Mouse (Mus musculus) neural tube, postnatal 0 days (tissue): Measurements from ENCODE around the gene Fibp. TPM values are rescaled to one million over a fixed set of nuclear protein-coding genes. Genes with fewer than 3 reads are reported as not detected.

ENCODE experiments used
- polyA plus RNA-seq: library from polyadenylated mRNA; unstranded; fragments of >200 nt; fragmentation: Nextera tagmentation; extraction: Ambion mirVana; gene quantifications from 2 replicates; pipeline ENCODE4 v1.2.1, GENCODE M21; 2015

The Fibp gene
- polyA plus RNA-seq = 161 and 163 TPM in 2 replicates

DNA sequence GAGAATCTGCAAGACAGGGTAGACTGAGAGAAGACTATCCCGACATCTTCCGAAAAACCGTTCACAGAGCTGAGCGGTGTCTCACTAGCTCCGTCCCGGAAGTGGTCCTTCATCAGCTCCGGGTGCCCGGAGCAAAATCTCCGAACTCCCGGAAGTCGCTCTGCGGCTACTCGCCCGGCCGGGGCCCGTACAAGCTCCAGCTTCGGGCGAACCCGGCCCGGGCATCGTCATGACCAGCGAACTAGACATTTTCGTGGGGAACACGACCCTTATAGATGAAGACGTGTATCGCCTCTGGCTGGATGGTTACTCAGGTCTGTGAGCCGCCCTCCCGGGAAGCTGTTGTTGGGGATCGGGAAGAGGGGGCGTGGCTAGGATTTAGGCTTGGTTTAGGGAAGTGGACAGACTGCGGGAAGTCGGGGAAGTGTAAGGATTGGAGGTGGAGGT, at the start of gene Fibp:
TSS of gene Fibp (plus strand) at position 151 of the 447 bp plus-strand sequence.

GRCm38 (mm10) chr19:5424782-5425741, 35.4 kb upstream of the Fibp start, which contains the start of the genes Drap1 and AI837181:
Drap1 (minus strand) TSS chr19:5424979.
AI837181 (plus strand) TSS chr19:5425144.

DNA sequence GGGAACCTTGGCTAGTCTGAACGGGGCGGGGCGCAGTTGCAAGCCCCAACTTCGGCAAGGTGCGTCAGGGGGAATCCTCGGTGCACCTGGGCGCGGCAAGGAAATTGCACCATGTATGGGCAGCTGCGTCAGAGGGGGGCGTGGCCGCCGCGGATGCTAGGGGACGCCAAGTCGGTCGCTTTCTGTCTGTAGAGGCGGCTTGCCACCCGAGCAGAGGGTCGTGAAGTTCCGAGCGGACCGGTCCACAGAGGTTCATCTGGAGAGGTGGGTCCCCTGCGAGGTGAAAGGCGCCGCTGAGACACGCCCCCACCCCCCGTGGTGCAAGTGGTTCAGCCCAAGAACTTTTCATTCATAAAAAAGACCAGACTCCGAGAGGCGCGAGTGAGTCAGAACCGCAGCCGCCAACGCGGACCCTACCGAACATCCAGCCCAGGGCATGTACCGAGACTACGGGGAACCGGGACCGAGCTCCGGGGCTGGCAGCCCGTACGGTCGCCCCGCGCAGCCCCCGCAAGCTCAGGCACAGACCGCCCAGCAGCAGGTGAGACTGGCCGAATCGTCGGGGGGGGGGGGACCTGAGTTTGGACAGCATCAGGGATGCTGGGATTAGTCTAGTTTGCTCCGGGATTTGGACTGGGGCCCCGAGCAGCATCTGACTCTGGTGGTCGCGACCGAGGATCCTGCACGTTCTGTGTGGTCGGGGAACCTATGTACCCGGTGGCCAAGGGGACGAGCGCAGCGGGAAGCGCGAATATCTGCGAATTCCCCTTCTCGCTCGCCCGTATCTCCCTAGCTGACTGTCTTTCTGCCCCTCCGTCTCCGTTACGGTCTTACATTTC, 12.7 kb upstream of the Fibp start, which contains the start of gene Fosl1:
TSS of gene Fosl1 (plus strand) at position 33 of the 839 bp plus-strand sequence.

GRCm38 (mm10) chr19:5457746-5458442, 2.5 kb upstream of the Fibp start, which contains the start of gene Ccdc85b:
Ccdc85b (minus strand) TSS chr19:5457894.

DNA sequence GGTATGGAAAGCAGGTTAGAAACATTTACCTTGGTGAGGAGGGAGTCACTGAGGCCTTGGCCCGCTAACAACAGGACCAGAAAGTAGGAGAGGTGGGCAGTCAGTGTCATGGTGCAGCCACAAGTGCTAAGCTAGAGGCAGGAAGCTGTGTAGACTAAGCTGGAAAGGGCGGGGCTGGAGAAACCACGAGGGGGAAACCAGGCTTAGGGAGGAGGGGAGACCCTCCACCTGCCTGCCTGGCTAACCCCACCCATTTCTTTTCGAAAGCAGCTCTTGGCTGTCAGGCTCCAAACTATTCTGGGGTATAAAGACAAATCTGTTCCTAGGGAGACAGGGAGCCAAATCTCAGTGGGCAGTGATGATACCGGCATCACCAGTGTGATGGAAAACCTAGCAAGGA, 8.0 kb downstream of the Fibp start, which contains the start of gene Ctsw:
TSS of gene Ctsw (minus strand) at position 134 of the 400 bp plus-strand sequence.

GRCm38 (mm10) chr19:5473720-5474119, 13.3 kb downstream of the Fibp start, which contains the start of gene Efemp2:
Efemp2 (plus strand) TSS chr19:5473954.

GRCm38 (mm10) chr19:5487768-5488550, 27.5 kb downstream of the Fibp start, which contains the start of gene Mus81:
Mus81 (minus strand) TSS chr19:5488402.

DNA sequence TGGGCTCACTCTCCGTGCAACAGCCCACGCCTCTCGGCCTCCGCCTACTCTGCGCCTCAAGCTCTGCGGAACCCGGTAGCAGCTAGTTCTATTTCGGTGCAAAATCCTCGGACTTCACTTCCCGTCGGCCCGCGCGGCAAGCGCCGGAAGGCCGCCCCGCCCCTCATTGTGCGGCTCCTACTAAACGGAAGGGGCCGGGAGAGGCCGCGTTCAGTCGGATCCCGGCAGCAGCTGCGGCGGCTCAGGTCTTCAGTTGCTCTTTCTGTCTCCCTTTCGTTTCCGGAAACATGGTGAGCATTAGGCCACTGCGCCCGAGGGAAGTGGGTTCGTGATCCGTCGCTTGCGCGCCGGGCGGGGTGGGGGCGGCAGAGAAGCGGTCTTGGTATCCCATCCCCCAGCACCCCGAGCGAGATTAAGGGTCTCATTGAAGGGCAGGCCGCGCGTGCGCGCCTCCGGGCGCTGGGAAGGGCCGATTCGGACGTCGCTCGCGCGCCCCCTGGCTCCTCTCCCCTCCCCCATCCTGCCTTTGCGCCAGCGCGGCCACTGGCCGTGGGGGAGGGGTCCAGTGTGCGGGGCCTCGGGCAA, 30.0 kb downstream of the Fibp start, which contains the start of gene Cfl1:
TSS of gene Cfl1 (plus strand) at position 143 of the 585 bp plus-strand sequence.

DNA sequence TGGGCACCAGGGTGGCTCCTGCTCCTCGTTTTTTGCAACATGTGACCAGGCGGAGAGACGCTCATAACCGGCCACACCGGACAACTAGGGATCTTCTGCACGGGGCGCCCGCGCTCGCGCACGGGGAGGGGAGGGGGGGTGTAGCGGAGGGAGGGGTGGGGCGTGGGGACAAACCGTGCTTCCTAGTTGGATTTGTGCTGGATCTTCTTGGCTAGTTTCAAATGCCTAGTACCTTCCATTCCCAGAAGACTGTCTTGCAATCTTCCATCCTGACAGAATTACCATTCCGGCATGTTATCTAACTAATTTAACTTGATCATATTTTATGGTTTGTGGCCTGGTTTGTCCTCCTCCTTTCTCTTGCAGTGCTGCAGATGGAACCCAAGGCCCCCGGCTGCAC, 43.3 kb downstream of the Fibp start, which contains the start of gene 1700020D05Rik:
TSS of gene 1700020D05Rik (minus strand) at position 101 of the 400 bp plus-strand sequence.

DNA sequence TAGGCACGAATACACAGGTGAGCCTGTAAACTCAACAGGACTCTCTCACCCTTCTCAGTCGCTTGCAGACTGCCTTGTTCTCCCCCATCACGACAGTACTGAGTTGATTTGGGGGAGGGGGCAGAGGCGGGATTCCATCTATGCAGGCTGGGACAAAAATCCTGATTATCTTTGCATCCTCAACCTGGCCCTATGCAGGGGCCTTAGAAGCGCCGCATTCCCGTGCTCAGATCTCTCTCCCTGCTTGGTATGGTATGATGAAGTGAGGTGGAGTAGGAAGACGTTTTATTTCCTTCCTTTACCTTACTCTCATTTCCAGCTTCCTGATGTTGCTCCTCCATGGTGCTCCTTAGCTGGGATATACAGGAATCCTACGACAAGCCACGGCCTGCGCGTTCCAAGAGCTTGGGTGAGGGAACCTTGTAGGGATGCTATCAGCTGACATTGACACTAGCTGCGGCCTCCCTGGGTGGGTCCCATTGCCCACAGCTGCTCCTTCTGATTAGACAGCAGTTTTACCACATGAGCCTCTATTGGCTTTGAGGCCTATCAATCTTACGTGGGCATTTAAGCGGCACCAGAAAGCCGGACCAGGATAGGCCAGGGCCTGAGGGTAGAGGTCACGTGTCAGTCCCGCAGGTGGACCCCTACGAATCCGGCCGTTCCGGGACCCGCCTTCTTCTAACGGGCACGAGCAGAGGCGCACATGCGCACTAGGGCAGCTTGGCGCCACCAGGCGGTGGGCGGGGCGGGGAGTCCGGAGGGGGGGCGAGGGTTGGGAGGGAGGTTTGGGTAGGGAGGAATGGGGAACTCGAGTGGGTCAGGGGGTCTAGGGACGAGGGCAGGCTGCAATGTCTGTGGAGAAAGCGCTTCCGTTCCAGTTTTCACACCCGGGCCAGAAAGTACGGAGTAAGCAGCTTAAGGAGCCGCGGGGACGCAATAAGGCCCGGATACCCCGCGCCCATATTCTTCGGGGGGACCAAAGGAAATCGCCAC, 49.9 kb downstream of the Fibp start, which contains the start of gene Snx32:
TSS of gene Snx32 (minus strand) at position 508 of the 996 bp plus-strand sequence.

Other genes with a start within 250 kb of the Fibp start
- 39.0 and 46.4 TPM in 2 replicates for gene Pacs1, start 187.5 kb upstream of the Fibp start, polyA plus RNA-seq
- gene Sf3b2, start 165.2 kb upstream of the Fibp start, polyA plus RNA-seq = 285 and 310 TPM in 2 replicates
- gene Gal3st3, start 162.3 kb upstream of the Fibp start, polyA plus RNA-seq = 27.2 and 33.5 TPM in 2 replicates
- gene Catsper1, start 124.9 kb upstream of the Fibp start, polyA plus RNA-seq = not detected in 2 replicates
- gene Cst6, start 111.0 kb upstream of the Fibp start, polyA plus RNA-seq = 13.4 and 14.4 TPM in 2 replicates
- gene Eif1ad, start 93.9 kb upstream of the Fibp start, polyA plus RNA-seq = 38.0 and 39.8 TPM in 2 replicates
- gene Banf1, start 93.4 kb upstream of the Fibp start, polyA plus RNA-seq = 289 and 303 TPM in 2 replicates
- 51.9 and 57.3 TPM in 2 replicates for gene Sart1, start 71.9 kb upstream of the Fibp start, polyA plus RNA-seq
- not detected in 2 replicates for gene Tsga10ip, start 58.1 kb upstream of the Fibp start, polyA plus RNA-seq
- gene Drap1, start 35.6 kb upstream of the Fibp start, polyA plus RNA-seq = 343 and 347 TPM in 2 replicates
- gene AI837181, start 35.5 kb upstream of the Fibp start, polyA plus RNA-seq = 89.6 and 104 TPM in 2 replicates
- gene Fosl1, start 13.1 kb upstream of the Fibp start, polyA plus RNA-seq = not detected in 2 replicates
- 21.3 and 22.9 TPM in 2 replicates for gene Ccdc85b, start 2.7 kb upstream of the Fibp start, polyA plus RNA-seq
- gene Ctsw, start 7.9 kb downstream of the Fibp start, polyA plus RNA-seq = 1.4 and 2.2 TPM in 2 replicates
- gene Efemp2, start 13.3 kb downstream of the Fibp start, polyA plus RNA-seq = 44.4 and 50.1 TPM in 2 replicates
- gene Mus81, start 27.8 kb downstream of the Fibp start, polyA plus RNA-seq = 33.8 and 43.8 TPM in 2 replicates
- 2,893 and 3,202 TPM in 2 replicates for gene Cfl1, start 29.8 kb downstream of the Fibp start, polyA plus RNA-seq
- not detected in 2 replicates for gene 1700020D05Rik, start 43.2 kb downstream of the Fibp start, polyA plus RNA-seq
- 74.9 and 90.0 TPM in 2 replicates for gene Snx32, start 49.9 kb downstream of the Fibp start, polyA plus RNA-seq
- gene Ovol1, start 100.0 kb downstream of the Fibp start, polyA plus RNA-seq = 0.25 TPM in 1 of 2 replicates, not detected in the other
- 3.7 and 3.8 TPM in 2 replicates for gene Ap5b1, start 107.4 kb downstream of the Fibp start, polyA plus RNA-seq
- 67.3 and 75.0 TPM in 2 replicates for gene Rnaseh2c, start 141.3 kb downstream of the Fibp start, polyA plus RNA-seq
- 61.9 and 70.5 TPM in 2 replicates for gene Kat5, start 149.6 kb downstream of the Fibp start, polyA plus RNA-seq
- 27.0 and 30.9 TPM in 2 replicates for gene Rela, start 176.9 kb downstream of the Fibp start, polyA plus RNA-seq
- 22.6 and 22.9 TPM in 2 replicates for gene Sipa1, start 203.1 kb downstream of the Fibp start, polyA plus RNA-seq
- 10.7 and 12.0 TPM in 2 replicates for gene Map3k11, start 228.1 kb downstream of the Fibp start, polyA plus RNA-seq
- 16.5 and 22.2 TPM in 2 replicates for gene Pcnx3, start 228.3 kb downstream of the Fibp start, polyA plus RNA-seq
- 0.25 and 0.53 TPM in 2 replicates for gene Kcnk7, start 243.8 kb downstream of the Fibp start, polyA plus RNA-seq